Mouse (Mus musculus) liver, embryonic 14.5 days (tissue): Measurements from ENCODE around the gene Fam71e2. TPM values are rescaled to one million over a fixed set of nuclear protein-coding genes. Genes with fewer than 3 reads are reported as not detected.

Source experiments
- ATAC-seq: fragments of 200-750 bp; cut with Nextera tagmentation; 2 replicates; pipeline ENCODE4 v1.8.0; 2017; ENCODE audit warnings: moderate number of reproducible peaks, mild to moderate bottlenecking, moderate library complexity; ENCODE audit not compliant: insufficient read depth
- DNase-seq, 3 experiments: peaks; one replicate each; pipeline ENCODE4 v3.0.0-alpha.2; 2012 to 2013; ENCODE audit warnings: low read depth in 3 of 3, low spot score in 3 of 3
- H3K27ac ChIP-seq: fragments of 300-500 bp; sonication (generic); 2 replicates; pipeline ENCODE4 v1.5.1; 2014; ENCODE audit warnings: moderate library complexity, mild to moderate bottlenecking, control low read depth, inconsistent platforms
- H3K27me3 ChIP-seq: fragments of 300-500 bp; sonication (generic); 2 replicates; pipeline ENCODE4 v1.6.1; 2014; ENCODE audit warnings: mild to moderate bottlenecking, low read length, moderate library complexity; ENCODE audit not compliant: control insufficient read depth, insufficient read depth
- H3K36me3 ChIP-seq: fragments of 300-500 bp; sonication (generic); replicated peaks from 2 replicates; pipeline ENCODE4 v1.6.1; 2014; ENCODE audit warnings: low read depth; ENCODE audit not compliant: control insufficient read depth, insufficient read depth
- H3K4me1 ChIP-seq, 2 experiments: fragments of 200-500 bp in 1 of 2; fragments of 300-500 bp in 1 of 2; sonication (generic) in 1 of 2; replicated peaks; 2 replicates each; pipeline ENCODE4 v1.6.1; 2012 to 2014; ENCODE audit warnings: antibody characterized with exemption in 1 of 2, inconsistent platforms in 1 of 2, low read length in 1 of 2; ENCODE audit not compliant: control insufficient read depth in 2 of 2, insufficient read depth in 2 of 2
- H3K4me2 ChIP-seq: fragments of 300-500 bp; sonication (generic); 2 replicates; pipeline ENCODE4 v1.6.1; 2014; ENCODE audit warnings: low read depth, mild to moderate bottlenecking, control low read depth, moderate library complexity
- H3K4me3 ChIP-seq, 2 experiments: fragments of 200-500 bp in 1 of 2; fragments of 300-500 bp in 1 of 2; sonication (generic) in 1 of 2; 2 replicates each; pipeline ENCODE4 v1.5.1; 2012 to 2014; ENCODE audit warnings: low read depth in 2 of 2, low read length in 2 of 2, mild to moderate bottlenecking in 2 of 2, control low read depth in 1 of 2, inconsistent platforms in 1 of 2, moderate library complexity in 1 of 2; ENCODE audit not compliant: insufficient read depth in 1 of 2
- H3K9ac ChIP-seq: fragments of 300-500 bp; sonication (generic); replicated peaks from 2 replicates; pipeline ENCODE4 v1.6.1; 2014; ENCODE audit warnings: mild to moderate bottlenecking, control low read depth, moderate library complexity
- H3K9me3 ChIP-seq: fragments of 300-500 bp; sonication (generic); 2 replicates; pipeline ENCODE4 v1.6.1; 2016; ENCODE audit warnings: low read length, mixed read lengths; ENCODE audit not compliant: control insufficient read depth
- CTCF ChIP-seq: IDR thresholded peaks from 2 replicates; pipeline ENCODE4 v1.5.1; 2016; ENCODE audit warnings: antibody characterized with exemption, low read depth, control low read depth
- EP300 ChIP-seq: IDR thresholded peaks from 2 replicates; pipeline ENCODE4 v1.6.1; 2016; ENCODE audit warnings: antibody characterized with exemption, low read depth
- WGBS: fragments of 180-500 bp; shearing (Covaris S2); extraction: QIAGEN DNeasy Blood & Tissue Kit; methylation state at CpG from one replicate; pipeline ENCODE4 v1.1.7; 2014; ENCODE audit not compliant: insufficient replicate concordance; 5-methylcytosine and 5-hydroxymethylcytosine counted together
- polyA plus RNA-seq, 2 experiments: library from polyadenylated mRNA; depleted of rRNA in 1 of 2; stranded (reverse) in 1 of 2; unstranded in 1 of 2; fragments of >200 nt; fragmentation: Nextera tagmentation in 1 of 2; extraction: Ambion mirVana in 1 of 2; gene quantifications; 2 replicates each; pipeline versions ENCODE4 v1.2.1 to v1.2.3; 2012 to 2014

Fam71e2 gene
- polyA plus RNA-seq, 2 experiments = not detected

DNA sequence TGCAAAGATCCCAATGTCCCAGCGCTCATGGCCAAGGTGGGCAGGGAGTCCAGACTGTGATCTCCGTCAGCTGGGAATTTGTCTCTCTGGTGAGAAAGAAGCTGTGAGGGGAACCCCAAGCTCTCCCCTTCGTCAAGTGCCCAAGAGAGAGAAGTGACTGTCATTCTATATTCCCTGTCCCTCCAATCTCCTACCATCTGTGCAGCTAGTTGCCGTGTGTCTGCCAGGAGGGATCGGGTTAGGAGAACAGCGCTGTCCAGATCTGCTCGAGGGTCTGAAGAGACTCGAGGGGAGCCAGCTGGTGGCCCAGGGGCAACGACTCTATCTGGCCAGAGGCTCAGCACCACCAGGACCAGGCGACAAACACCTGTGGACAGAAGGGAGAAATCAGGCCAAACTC, 5.0 kb upstream of the Fam71e2 start:
- Histone ChIP-seq H3K27ac (no peak overlapping the region), H3K4me1 (no peaks in the 10 kb centered on the region), H3K4me3 (no peak overlapping the region), H3K9ac (no peak overlapping the region), H3K36me3 (no peaks in the 10 kb centered on the region), H3K27me3 (peaks cover 56% of the 10 kb centered on the region), H3K9me3 (no peaks in the 10 kb centered on the region), H3K4me2 (no peak overlapping the region)
- WGBS = 37% methylated on average over 10 of the region's 10 CpGs
- TF ChIP-seq CTCF = no peak
- no peak for TF ChIP-seq EP300
- DNase-seq = no peak
- no peak for ATAC-seq

DNA sequence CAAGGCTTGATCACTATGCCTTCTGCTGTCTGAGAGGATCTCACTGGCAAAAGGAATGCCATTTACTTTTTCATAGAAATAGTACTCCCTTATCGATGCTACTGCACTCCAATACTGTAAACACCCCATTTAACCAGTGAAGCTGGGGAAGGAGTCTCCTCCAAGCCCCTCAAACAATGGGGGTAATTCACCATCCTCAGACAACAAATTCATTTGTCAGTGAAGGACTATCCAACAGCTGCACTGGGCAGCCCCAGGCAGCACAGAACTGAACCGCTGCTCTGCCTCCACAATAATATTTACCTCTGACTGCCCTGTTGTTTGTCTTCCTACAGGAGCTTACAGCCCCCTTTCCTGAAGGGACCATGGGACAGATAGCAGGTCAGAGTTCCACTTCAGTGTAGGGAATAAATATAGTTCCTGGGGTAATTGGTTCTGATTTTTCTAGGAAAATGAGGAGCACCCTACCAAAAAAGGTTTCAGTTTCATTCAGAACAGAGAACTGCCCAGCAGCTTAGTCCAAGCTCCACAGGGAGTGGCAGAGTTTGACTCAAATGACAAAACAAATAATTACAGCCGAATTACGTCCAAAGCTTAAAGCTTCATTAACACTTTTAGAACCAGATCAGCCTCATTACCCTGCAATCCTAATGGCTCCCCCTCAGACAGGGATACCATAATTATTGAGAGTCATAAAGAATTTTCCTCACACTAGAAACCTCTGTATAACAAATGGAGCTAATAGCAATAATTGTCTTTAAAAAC, 6.0 kb downstream of the Fam71e2 start:
- Histone ChIP-seq H3K4me1 (no peaks in the 10 kb centered on the region), H3K36me3 (no peaks in the 10 kb centered on the region), H3K4me2 (no peak overlapping the region), H3K4me3 (no peak overlapping the region), H3K27me3 (peaks cover 7% of the 10 kb centered on the region), H3K27ac (no peak overlapping the region), H3K9me3 (no peaks in the 10 kb centered on the region), H3K9ac (no peak overlapping the region)
- WGBS = 25% methylated on average over 4 of the region's 4 CpGs
- TF ChIP-seq CTCF (no peak), EP300 (no peak)
- DNase-seq (no peak), ATAC-seq (no peak)

DNA sequence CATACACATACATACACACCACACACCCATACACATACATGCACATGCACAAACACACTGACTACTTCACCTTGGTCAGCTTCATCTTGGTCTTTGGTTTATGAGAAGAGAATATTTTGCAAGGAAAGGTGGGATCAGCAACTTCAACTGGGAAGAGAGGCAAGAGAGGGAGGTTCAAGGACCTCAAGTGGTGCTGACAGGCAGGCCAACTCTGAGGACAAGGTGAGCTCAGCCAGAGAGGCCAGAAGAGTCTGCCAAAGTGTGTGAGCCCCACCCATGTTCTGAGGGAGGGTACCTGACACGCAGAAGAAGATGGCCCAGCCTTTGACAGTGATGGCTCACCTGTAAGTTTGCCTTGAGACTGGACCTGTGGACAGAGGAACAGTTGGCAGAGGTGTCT, 11.4 kb downstream of the Fam71e2 start:
- Histone ChIP-seq H3K9ac (no peak overlapping the region), H3K4me1 (no peaks in the 10 kb centered on the region), H3K27ac (no peak overlapping the region), H3K4me2 (no peak overlapping the region), H3K36me3 (no peaks in the 10 kb centered on the region), H3K4me3 (no peak overlapping the region), H3K27me3 (no peaks in the 10 kb centered on the region), H3K9me3 (no peaks in the 10 kb centered on the region)
- no peak for ATAC-seq
- TF ChIP-seq EP300 = no peak
- WGBS = 19% methylated on average over 1 of the region's 1 CpGs
- DNase-seq = no peak

DNA sequence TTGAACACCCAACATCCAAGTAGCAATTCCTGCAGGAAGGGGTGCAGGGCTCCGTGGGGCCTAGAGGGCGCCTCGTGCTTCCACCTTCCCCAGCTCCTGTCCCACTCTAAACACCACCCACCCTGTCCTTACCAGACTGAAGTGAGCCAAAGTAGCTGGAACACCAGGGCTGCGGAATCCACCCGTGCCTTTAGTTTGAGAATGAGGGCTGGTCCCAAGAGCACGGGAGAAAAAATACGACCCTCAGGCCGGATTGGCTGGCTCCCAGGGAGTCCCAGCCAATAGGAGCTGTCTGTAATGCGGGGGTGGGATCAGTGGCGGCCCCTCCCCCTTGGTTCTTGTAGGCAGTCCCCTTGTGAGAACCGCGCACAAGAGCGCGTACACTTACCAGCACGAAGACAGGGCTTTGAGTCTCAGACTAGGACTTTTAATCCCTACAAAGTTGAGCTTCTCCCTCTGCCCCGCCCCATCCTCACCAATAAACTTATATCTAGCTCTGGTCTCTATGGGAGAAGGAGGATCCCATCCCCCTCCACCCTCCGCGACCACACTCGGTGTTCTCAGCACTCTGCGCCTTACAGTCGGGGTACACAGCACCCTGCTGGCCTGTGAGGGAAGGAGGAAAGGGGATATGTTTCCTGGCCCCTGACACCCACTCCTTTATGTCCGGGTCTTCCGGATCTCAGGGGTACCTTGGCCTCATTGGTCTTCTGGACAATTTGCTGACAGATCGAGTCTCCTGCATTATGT, 18.1 kb downstream of the Fam71e2 start, which contains the start of gene Cox6b2:
Gene Cox6b2 (minus strand): TSS at position 274 of the 750 bp plus-strand sequence.
- TF ChIP-seq CTCF (peak; percentile 19), EP300 (no peak)
- peak within 1 kb of the TSS; percentile 58 for H3K9ac ChIP-seq
- H3K4me3 ChIP-seq = peak within 1 kb of the TSS; percentile 60 to 75
- WGBS = 4% methylated on average over 24 of the region's 24 CpGs
- peak; percentile 86 to 91 (median 87) for DNase-seq
- no peaks in the 10 kb centered on the region for H3K27me3 ChIP-seq
- H3K36me3 ChIP-seq = no peaks in the 10 kb centered on the region; the same call in 1 of the 2 replicates
- H3K9me3 ChIP-seq = no peaks in the 10 kb centered on the region
- peak within 1 kb of the TSS; percentile 63 for H3K4me2 ChIP-seq
- peaks cover 36% of the 10 kb centered on the region in 2 experiments for H3K4me1 ChIP-seq
- peak; percentile 83 for ATAC-seq
- peak within 1 kb of the TSS; percentile 71 for H3K27ac ChIP-seq
